Mouse (Mus musculus) stomach, embryonic 16.5 days (tissue): ENCODE results near the gene Plce1. TPM values are rescaled to one million over a fixed set of nuclear protein-coding genes. Genes with fewer than 3 reads are reported as not detected.

ENCODE experiments used
- ATAC-seq: fragments of 200-750 bp; cut with Nextera tagmentation; 2 replicates; pipeline ENCODE4 v1.8.0; 2017; ENCODE audit warnings: moderate number of reproducible peaks, moderate TSS enrichment; ENCODE audit not compliant: insufficient read depth, low FRiP score
- H3K27ac ChIP-seq: fragments of 300-500 bp; sonication (generic); 2 replicates; pipeline ENCODE4 v1.5.1; 2014; ENCODE audit warnings: low read length
- H3K27me3 ChIP-seq: fragments of 300-500 bp; sonication (generic); 2 replicates; pipeline ENCODE4 v1.6.1; 2014; ENCODE audit warnings: low read length, control low read depth, mixed read lengths; ENCODE audit not compliant: control insufficient read depth, insufficient read depth
- H3K36me3 ChIP-seq: fragments of 300-500 bp; sonication (generic); 2 replicates; pipeline ENCODE4 v1.6.1; 2014; ENCODE audit warnings: low read length; ENCODE audit not compliant: control insufficient read depth, insufficient read depth
- H3K4me1 ChIP-seq: fragments of 300-500 bp; sonication (generic); 2 replicates; pipeline ENCODE4 v1.6.1; 2014; ENCODE audit warnings: low read length, control low read depth, mixed read lengths; ENCODE audit not compliant: control insufficient read depth, insufficient read depth
- H3K4me2 ChIP-seq: fragments of 300-500 bp; sonication (generic); 2 replicates; pipeline ENCODE4 v1.6.1; 2014; ENCODE audit warnings: low read depth, low read length, mixed read lengths
- H3K4me3 ChIP-seq: fragments of 300-500 bp; sonication (generic); replicated peaks from 2 replicates; pipeline ENCODE4 v1.5.1; 2014; ENCODE audit warnings: mild to moderate bottlenecking, low read length
- H3K9ac ChIP-seq: fragments of 300-500 bp; sonication (generic); 2 replicates; pipeline ENCODE4 v1.6.1; 2014; ENCODE audit warnings: low read length
- H3K9me3 ChIP-seq: fragments of 300-500 bp; sonication (generic); replicated peaks from 2 replicates; pipeline ENCODE4 v1.6.1; 2016; ENCODE audit warnings: low read length, control low read depth; ENCODE audit not compliant: control insufficient read depth
- WGBS: fragments of 180-500 bp; shearing (Covaris S2); extraction: QIAGEN DNeasy Blood & Tissue Kit; methylation state at CpG from one replicate; pipeline ENCODE4 v1.1.7; 2014; 5-methylcytosine and 5-hydroxymethylcytosine counted together
- polyA plus RNA-seq: library from polyadenylated mRNA; unstranded; fragments of >200 nt; fragmentation: Nextera tagmentation; extraction: Ambion mirVana; gene quantifications from 2 replicates; pipeline ENCODE4 v1.2.1, GENCODE M21; 2015

Plce1 gene
- polyA plus RNA-seq, 1 experiment from 2014 or later, result 8.5 TPM

DNA sequence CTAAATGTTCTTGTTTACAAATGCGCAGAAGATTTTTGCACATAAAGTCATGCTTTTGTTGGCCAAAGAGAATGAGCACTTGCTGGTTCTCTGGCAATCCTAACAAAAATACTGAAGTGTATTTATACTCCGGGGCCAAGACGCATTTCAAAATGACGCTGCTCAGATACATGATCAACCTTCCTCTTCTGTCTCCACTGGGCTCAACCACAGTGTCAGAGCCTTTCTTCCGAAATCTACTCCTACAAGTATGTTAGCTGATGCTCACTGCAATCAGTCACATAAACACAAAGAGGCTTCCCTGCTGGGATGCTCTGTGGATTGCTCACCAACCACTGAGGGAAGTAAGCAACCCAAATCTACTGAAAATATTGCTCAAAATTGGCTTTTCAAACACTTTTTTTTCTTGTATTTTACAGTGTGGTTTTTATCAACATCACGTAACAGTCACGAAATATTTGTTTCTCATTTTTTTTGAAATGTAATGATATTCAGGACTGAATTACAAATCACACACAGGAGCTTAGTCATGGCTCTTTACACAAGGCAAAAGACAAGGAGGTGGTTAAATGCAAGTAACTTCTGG is 191.2 kb downstream of the Plce1 start:
- 66% methylated on average over 7 of the region's 7 CpGs for WGBS
- H3K9ac ChIP-seq, result no peak overlapping the region
- ATAC-seq, result peak; percentile 60; the same call in 1 of the 2 replicates
- no peaks in the 10 kb centered on the region for H3K27me3 ChIP-seq
- H3K4me1 ChIP-seq, result peaks cover 3% of the 10 kb centered on the region; the same call in 1 of the 2 replicates
- no peaks in the 10 kb centered on the region for H3K36me3 ChIP-seq
- H3K4me3 ChIP-seq, result no peak overlapping the region
- H3K27ac ChIP-seq, result no peak overlapping the region
- no peak overlapping the region for H3K4me2 ChIP-seq
- no peaks in the 10 kb centered on the region for H3K9me3 ChIP-seq

DNA sequence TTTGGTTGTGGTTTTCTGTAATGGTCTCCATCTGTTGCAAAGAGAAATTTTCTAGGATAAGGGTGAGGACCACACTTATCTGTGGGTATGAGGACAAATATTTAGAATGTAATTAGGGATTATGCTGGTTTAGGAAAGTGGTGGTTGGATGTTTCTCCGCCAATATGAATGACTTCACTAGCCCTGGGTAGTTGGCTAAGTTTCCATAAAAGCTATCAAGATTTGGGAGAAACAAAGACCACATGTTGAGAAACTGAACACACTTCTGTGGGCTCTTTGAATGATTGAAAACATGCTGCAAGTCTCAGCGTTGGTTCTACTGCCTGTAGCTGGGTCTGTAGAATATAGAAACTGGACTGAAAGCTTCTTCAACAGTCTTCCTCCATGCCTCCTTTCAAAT is 193.0 kb downstream of the Plce1 start:
- H3K4me3 ChIP-seq, result no peak overlapping the region
- H3K9me3 ChIP-seq, result no peaks in the 10 kb centered on the region
- ATAC-seq, result no peak

DNA sequence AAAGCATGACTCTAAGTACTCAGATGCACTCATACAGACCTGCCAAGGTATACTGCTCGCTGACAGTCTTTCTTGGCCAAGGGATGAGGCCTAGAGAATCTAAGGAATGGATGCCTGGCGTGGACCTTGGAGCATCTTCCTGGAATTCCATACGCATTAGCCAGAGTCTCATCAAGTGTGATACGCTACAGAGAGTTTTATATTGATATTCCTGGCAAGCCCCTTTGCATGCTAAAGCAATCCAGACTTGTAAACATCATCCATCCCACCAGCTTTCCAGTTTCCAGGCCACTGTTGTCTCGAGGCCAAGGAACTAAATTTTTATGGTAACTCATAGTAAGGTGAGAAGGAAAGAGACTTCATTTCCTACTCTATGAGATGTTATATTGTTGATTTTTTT is 197.7 kb downstream of the Plce1 start:
- no peaks in the 10 kb centered on the region for H3K36me3 ChIP-seq
- no peaks in the 10 kb centered on the region for H3K9me3 ChIP-seq
- 65% methylated on average over 5 of the region's 5 CpGs for WGBS
- no peak for ATAC-seq
- peaks cover 12% of the 10 kb centered on the region; the same call in 1 of the 2 replicates for H3K4me1 ChIP-seq
- H3K4me2 ChIP-seq, result no peak overlapping the region
- H3K4me3 ChIP-seq, result no peak overlapping the region
- H3K27me3 ChIP-seq, result no peaks in the 10 kb centered on the region
- no peak overlapping the region for H3K9ac ChIP-seq
- H3K27ac ChIP-seq, result no peak overlapping the region

More for the DNA sequence above, 193.0 kb downstream of the Plce1 start:
- H3K36me3 ChIP-seq, result no peaks in the 10 kb centered on the region
- H3K27ac ChIP-seq, result peak overlapping the region; percentile 57
- H3K4me1 ChIP-seq, result peaks cover 7% of the 10 kb centered on the region; the same call in 1 of the 2 replicates
- H3K4me2 ChIP-seq, result no peak overlapping the region
- no peaks in the 10 kb centered on the region for H3K27me3 ChIP-seq
- WGBS, result 61% methylated on average over 2 of the region's 2 CpGs
- no peak overlapping the region for H3K9ac ChIP-seq

DNA sequence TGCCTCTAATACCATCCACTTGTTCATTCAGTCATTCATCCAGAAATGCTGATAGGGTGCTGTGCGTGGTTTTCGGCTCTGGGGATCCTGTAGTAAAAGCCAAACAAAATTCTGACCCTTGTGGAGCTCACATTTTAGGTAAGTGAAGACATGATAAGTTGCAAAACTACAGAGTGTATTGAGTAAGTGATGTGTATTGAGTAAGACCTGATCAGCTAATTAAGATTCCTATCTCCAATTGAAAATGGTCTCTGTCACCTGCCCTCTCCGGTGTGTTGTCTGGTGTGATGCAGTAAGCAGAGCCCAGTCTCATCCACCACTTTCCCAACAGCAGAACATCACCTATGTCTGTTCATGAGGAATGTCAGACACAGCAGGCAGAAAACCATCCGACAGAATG is 198.6 kb downstream of the Plce1 start:
- 87% methylated on average over 4 of the region's 4 CpGs for WGBS
- Histone ChIP-seq H3K4me1 (peaks cover 12% of the 10 kb centered on the region; the same call in 1 of the 2 replicates), H3K27ac (no peak overlapping the region), H3K9me3 (no peaks in the 10 kb centered on the region), H3K4me3 (no peak overlapping the region), H3K27me3 (no peaks in the 10 kb centered on the region), H3K9ac (no peak overlapping the region), H3K36me3 (no peaks in the 10 kb centered on the region), H3K4me2 (no peak overlapping the region)
- no peak for ATAC-seq

DNA sequence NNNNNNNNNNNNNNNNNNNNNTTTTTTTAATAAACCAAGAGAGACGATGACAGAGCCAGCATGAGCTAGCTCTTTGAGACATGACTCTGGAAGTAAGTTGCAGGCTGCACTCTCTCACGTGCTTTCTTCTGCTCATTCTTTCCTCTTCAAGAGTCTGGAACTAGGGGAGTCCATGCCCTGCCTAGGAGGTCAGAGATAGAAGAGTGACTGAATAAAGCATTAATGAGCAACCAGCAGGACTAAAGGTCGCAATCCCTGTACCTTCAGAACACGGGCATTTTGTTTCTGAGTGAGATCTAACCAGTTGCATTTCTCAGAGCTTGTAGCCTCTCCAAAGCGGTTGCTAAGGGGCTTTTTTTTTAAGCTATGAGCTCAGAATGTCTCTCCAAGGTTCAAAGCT is 206.4 kb downstream of the Plce1 start:
- H3K27me3 ChIP-seq, result no peaks in the 10 kb centered on the region
- 59% methylated on average over 5 of the region's 5 CpGs for WGBS
- no peaks in the 10 kb centered on the region for H3K36me3 ChIP-seq
- no peak overlapping the region for H3K4me3 ChIP-seq
- no peak overlapping the region for H3K27ac ChIP-seq
- no peak overlapping the region for H3K9ac ChIP-seq
- no peaks in the 10 kb centered on the region for H3K9me3 ChIP-seq
- no peak for ATAC-seq
- no peak overlapping the region for H3K4me2 ChIP-seq
- peaks cover 3% of the 10 kb centered on the region; the same call in 1 of the 2 replicates for H3K4me1 ChIP-seq

DNA sequence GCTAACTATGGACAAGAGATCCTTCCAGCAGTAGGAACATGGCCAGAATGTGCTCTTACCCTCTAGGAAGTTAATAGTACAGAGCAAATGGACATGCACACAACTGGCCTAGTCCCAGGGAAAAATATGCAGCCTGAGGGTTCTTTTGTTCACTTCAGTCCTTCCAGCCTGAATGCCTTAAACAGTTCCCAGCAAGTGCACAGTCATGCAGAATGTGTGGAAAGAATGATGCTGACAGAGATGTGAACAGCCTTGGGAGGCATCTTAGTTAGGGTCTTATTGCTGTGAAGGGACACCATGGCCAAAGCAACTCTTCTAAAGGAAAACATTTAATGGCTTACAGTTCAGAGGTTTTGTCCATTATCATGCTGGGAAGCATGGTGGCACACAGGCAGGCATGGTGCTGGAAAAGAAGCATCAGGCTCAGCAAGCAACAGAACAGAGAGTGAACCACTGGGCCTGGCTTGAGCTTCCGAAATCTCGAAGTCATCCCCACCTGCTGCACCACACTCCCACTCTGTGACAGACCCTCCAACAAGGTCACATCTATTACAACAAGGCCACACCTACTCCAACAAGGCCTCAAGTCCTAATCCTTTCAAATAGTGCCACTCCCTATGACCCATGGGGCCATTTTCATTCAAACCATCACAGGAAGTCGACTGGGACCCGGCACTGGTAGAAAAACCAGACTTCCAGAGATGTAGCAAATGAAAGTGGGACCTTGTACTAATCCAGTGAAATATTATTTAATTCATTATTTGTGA is 208.0 kb downstream of the Plce1 start:
- Histone ChIP-seq H3K27me3 (no peaks in the 10 kb centered on the region), H3K4me1 (no peaks in the 10 kb centered on the region), H3K9me3 (no peaks in the 10 kb centered on the region), H3K9ac (no peak overlapping the region), H3K4me3 (no peak overlapping the region), H3K4me2 (no peak overlapping the region), H3K36me3 (no peaks in the 10 kb centered on the region), H3K27ac (no peak overlapping the region)
- no peak for ATAC-seq
- WGBS, result 90% methylated on average over 4 of the region's 4 CpGs

DNA sequence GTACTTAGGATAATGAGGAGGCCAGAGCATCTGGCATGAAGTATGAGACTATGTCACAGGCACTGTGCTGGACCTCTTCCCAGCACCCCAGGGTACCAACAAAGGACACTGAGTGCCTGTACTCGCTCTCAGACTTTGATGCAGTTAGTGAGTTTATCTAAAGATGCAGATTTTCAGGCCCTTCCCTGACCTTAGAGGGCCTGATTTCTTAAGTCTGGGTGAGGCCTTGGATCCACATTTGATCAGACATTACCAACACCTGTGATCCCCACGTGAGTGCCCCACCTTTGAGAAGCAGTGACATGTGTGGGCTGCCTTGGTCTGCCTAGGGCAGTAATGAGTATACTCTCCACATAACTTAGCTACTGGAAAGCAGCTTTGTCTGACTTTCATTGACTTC is 209.4 kb downstream of the Plce1 start:
- H3K4me1 ChIP-seq, result no peaks in the 10 kb centered on the region
- no peak overlapping the region for H3K4me2 ChIP-seq
- H3K4me3 ChIP-seq, result no peak overlapping the region
- no peak overlapping the region for H3K27ac ChIP-seq
- H3K27me3 ChIP-seq, result no peaks in the 10 kb centered on the region
- no peaks in the 10 kb centered on the region for H3K9me3 ChIP-seq
- WGBS, result 74% methylated on average over 2 of the region's 2 CpGs
- ATAC-seq, result no peak
- no peak overlapping the region for H3K9ac ChIP-seq
- H3K36me3 ChIP-seq, result no peaks in the 10 kb centered on the region

DNA sequence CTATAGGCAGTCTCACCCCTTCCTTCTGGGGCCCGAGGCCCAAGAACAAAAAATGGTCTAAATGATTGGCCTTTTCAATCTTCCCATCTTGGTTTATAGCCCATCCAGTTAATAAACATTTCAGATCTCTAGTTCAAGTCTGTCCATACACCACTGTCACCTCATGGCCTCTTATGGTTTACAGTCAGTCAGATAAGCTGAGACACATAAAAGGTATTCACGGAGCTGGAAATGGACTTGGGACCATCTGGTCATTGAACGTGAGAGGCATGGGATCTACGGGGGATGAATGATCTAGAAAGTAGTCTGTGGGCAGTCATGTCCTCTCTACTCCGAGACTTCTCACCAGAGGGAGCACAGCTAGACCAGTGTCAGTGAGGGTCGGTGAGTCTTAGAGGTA is 210.6 kb downstream of the Plce1 start:
- no peaks in the 10 kb centered on the region for H3K9me3 ChIP-seq
- no peak for ATAC-seq
- H3K9ac ChIP-seq, result no peak overlapping the region
- no peaks in the 10 kb centered on the region for H3K36me3 ChIP-seq
- no peak overlapping the region for H3K4me3 ChIP-seq
- no peaks in the 10 kb centered on the region for H3K4me1 ChIP-seq
- 86% methylated on average over 6 of the region's 6 CpGs for WGBS
- H3K27ac ChIP-seq, result no peak overlapping the region
- no peaks in the 10 kb centered on the region for H3K27me3 ChIP-seq
- no peak overlapping the region for H3K4me2 ChIP-seq

DNA sequence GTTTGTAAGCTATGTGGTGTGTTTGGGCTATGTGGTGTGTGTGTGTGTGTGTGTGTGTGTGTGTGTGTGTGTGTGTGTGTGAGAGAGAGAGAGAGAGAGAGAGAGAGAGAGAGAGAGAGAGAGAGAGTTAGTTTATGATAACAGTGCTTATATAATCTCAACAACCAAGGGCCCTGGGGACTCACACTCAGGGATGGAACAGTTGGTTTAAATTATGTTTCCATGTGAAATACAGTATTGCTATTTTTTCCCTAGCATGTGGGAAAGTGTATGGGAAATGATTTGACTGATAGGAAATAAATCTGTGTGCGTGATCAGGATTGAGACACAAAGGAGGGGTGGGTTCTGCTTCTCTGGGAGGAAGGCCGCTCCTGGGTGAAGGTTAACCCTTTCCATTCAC is 212.4 kb downstream of the Plce1 start:
- no peaks in the 10 kb centered on the region for H3K4me1 ChIP-seq
- no peak for ATAC-seq
- 27% methylated on average over 2 of the region's 2 CpGs for WGBS
- no peak overlapping the region for H3K27ac ChIP-seq
- H3K4me2 ChIP-seq, result no peak overlapping the region
- H3K36me3 ChIP-seq, result no peaks in the 10 kb centered on the region
- H3K27me3 ChIP-seq, result no peaks in the 10 kb centered on the region
- no peak overlapping the region for H3K9ac ChIP-seq
- no peak overlapping the region for H3K4me3 ChIP-seq
- no peaks in the 10 kb centered on the region for H3K9me3 ChIP-seq
